Mouse (Mus musculus) spleen, adult 2 months (tissue): Measurements from ENCODE around the gene Numbl.

ENCODE experiments used
- CTCF ChIP-seq: fragments of 200-500 bp; IDR thresholded peaks from 2 replicates; pipeline ENCODE4 v1.5.1; 2011; ENCODE audit warnings: mild to moderate bottlenecking, inconsistent platforms; ENCODE audit not compliant: insufficient read depth, insufficient read length, insufficient replicate concordance; ENCODE audit errors: extremely low read depth
- POLR2A ChIP-seq: fragments of 200-500 bp; IDR thresholded peaks from 2 replicates; pipeline ENCODE4 v1.6.1; 2011; ENCODE audit warnings: low read depth, low read length, inconsistent platforms

GRCm38 (mm10) chr7:27271423-27271822 lies 13.2 kb downstream of the Numbl start:
- TF ChIP-seq POLR2A = no peak
- no peak for TF ChIP-seq CTCF
